Mouse (Mus musculus): ENCODE data around the gene Fbrsl1. TPM values are rescaled to one million over a fixed set of nuclear protein-coding genes. Genes with fewer than 3 reads are reported as not detected.
"Not testable (repeated sequence)": the region's sequence is repeated elsewhere in the genome, so short reads cannot be mapped to it uniquely, and the experiment has no call there.

Fbrsl1 gene
- polyA plus RNA-seq, 1 experiment from 2014 or later = 24.8 TPM

DNA sequence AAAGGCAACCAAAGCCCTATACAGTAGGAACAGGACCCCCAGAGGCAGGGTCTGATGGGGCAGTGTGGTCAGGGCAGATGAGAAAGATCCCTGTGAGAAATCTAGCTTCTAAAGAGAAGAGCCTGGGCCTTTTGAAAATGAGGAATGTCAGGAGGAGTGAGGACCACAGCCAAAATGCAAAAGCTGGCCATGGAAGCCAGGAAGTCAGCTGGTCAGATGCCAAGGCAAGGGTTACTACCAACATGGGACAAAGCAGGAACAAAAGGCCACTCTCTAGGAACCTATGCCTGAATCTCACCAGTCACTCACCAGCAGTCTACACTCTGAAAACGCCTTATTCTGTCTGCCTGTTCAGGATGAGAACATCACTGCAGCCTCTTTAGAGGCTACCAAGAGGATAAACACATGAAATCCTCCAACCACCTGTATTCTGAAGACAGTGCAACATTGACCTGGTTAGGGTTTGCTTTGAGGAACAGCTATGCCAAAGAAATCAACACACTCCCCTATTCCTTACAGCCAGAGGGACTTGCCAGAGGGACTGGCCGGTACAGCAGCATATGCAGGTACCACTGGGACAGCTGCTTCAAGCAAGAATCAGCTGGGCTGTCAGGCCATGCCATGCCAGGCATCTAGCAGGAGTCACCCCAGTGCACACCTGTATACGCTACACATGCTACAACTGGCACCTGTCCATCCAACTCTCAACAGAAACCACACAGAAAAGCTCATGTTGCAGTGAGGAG is 8.6 kb downstream of the Fbrsl1 start:
- no peak for ATAC-seq (ENCODE audit: low FRiP score)
- Histone ChIP-seq H3K4me1 (replicated peaks; ENCODE audit: control insufficient read depth, insufficient read depth, low read length) (peaks cover 8% of the 10 kb centered on the region; the same call in 1 of the 2 replicates), H3K4me2 (replicated peaks) (no peak overlapping the region), H3K9me3 (ENCODE audit: control insufficient read depth, low read length) (no peaks in the 10 kb centered on the region), H3K9ac (no peak overlapping the region), H3K27me3 (ENCODE audit: control insufficient read depth, insufficient read depth, low read length) (no peaks in the 10 kb centered on the region), H3K36me3 (replicated peaks; ENCODE audit: control insufficient read depth, insufficient read depth) (no peaks in the 10 kb centered on the region), H3K27ac (no peak overlapping the region), H3K4me3 (replicated peaks; ENCODE audit: low read length) (no peak overlapping the region)
- DNase-seq (ENCODE audit: low spot score) = no peak
- 82% methylated on average over 3 of the region's 3 CpGs for WGBS

GRCm38 (mm10) chr5:110438591-110438990 is 9.7 kb downstream of the Fbrsl1 start:
- Histone ChIP-seq H3K4me2 (replicated peaks) (no peak overlapping the region), H3K4me3 (replicated peaks; ENCODE audit: low read length) (no peak overlapping the region), H3K27ac (no peak overlapping the region), H3K9me3 (ENCODE audit: control insufficient read depth, low read length) (no peaks in the 10 kb centered on the region), H3K36me3 (replicated peaks; ENCODE audit: control insufficient read depth, insufficient read depth) (no peaks in the 10 kb centered on the region), H3K9ac (no peak overlapping the region), H3K27me3 (ENCODE audit: control insufficient read depth, insufficient read depth, low read length) (no peaks in the 10 kb centered on the region), H3K4me1 (replicated peaks; ENCODE audit: control insufficient read depth, insufficient read depth, low read length) (peaks cover 8% of the 10 kb centered on the region; the same call in 1 of the 2 replicates)
- 86% methylated on average over 3 of the region's 3 CpGs for WGBS
- DNase-seq (ENCODE audit: low spot score) (no peak), ATAC-seq (ENCODE audit: low FRiP score) (no peak)

DNA sequence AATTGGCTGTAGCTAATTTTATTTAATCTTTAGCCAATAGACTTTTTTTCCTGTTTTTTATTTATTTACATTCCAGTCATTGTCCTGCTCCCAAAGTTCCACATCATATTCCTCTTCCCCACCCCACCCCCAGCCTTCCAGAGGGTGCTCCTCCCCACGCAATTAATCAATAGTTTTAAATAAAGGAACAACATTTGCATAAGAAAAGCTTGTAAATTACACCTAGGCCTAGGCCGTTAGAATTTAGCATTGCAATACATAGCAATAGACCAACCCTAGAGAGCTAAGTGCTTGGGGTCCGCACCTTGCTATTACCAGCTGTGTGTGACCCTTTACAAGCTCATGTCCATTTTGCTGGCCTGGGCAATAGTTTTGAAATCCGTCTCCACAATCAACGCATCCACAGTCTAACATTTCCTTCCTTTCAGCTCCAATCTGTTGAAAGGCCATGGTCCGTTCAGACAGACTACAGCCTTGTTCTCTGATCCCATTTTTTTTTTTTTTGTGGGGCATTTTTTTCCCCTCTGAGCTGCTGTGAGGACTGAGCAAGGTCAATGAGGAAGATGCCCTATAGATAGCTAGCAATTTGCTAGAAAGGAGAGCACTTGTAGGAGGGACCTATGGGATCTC is 10.6 kb downstream of the Fbrsl1 start:
- no peaks in the 10 kb centered on the region for H3K27me3 ChIP-seq (ENCODE audit: control insufficient read depth, insufficient read depth, low read length)
- DNase-seq (ENCODE audit: low spot score) (no peak), ATAC-seq (ENCODE audit: low FRiP score) (no peak)
- H3K9me3 ChIP-seq (ENCODE audit: control insufficient read depth, low read length) = no peaks in the 10 kb centered on the region
- 36% methylated on average over 6 of the region's 6 CpGs for WGBS
- H3K4me1 ChIP-seq (replicated peaks; ENCODE audit: control insufficient read depth, insufficient read depth, low read length) = peaks cover 8% of the 10 kb centered on the region; the same call in 1 of the 2 replicates
- no peak overlapping the region; the same call in 1 of the 2 replicates for H3K9ac ChIP-seq
- H3K36me3 ChIP-seq (replicated peaks; ENCODE audit: control insufficient read depth, insufficient read depth) = peaks cover 3% of the 10 kb centered on the region
- H3K4me3 ChIP-seq (replicated peaks; ENCODE audit: low read length) = no peak overlapping the region
- H3K27ac ChIP-seq = no peak overlapping the region
- H3K4me2 ChIP-seq (replicated peaks) = no peak overlapping the region

DNA sequence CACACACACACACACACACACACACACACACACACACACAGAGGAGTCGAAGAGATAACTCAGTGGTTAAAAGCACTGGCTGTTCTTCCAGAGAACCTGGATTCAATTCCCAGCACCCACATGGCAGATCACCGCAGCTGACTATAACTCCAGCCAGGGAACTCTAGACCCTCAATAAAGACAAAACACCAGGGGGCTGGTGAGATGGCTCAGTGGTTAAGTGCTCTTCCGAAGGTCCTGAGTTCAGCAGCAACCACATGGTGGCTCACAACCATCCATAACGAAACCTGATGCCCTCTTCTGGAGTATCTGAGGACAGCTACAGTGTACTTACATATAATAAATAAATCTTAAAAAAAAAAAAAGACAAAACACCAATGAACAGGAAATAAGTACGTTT is 12.1 kb downstream of the Fbrsl1 start:
- H3K9ac ChIP-seq; H3K27me3 ChIP-seq (ENCODE audit: control insufficient read depth, insufficient read depth, low read length); ATAC-seq (ENCODE audit: low FRiP score); H3K27ac ChIP-seq; H3K4me3 ChIP-seq (replicated peaks; ENCODE audit: low read length); H3K4me2 ChIP-seq (replicated peaks); DNase-seq (ENCODE audit: low spot score); H3K9me3 ChIP-seq (ENCODE audit: control insufficient read depth, low read length); H3K4me1 ChIP-seq (replicated peaks; ENCODE audit: control insufficient read depth, insufficient read depth, low read length): not testable (repeated sequence)
- 68% methylated on average over 5 of the region's 5 CpGs for WGBS
- H3K36me3 ChIP-seq (replicated peaks; ENCODE audit: control insufficient read depth, insufficient read depth) = peaks cover 19% of the 10 kb centered on the region

DNA sequence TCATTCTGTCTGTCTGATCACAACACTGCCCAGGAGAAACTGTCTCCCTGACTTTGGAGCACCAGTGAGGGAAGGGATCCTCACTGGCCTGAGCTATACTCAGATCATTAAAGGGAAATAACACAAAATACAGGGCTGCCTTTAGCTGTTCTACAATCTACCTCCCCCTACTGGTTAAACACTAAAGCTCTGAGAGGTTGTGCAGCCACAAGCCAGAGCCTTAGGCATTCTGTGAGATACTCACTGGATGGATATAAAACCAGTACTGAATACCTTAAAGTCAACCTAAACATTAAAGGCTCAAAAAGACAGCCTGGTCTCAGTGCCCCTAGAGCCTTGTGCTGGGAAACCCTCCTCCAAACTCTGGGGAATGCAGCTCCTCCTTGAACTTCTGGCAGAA is 13.5 kb downstream of the Fbrsl1 start:
- peaks cover 3% of the 10 kb centered on the region; the same call in 1 of the 2 replicates for H3K4me1 ChIP-seq (replicated peaks; ENCODE audit: control insufficient read depth, insufficient read depth, low read length)

GRCm38 (mm10) chr5:110429045-110429444 is 19.3 kb downstream of the Fbrsl1 start:
- Histone ChIP-seq H3K36me3 (replicated peaks; ENCODE audit: control insufficient read depth, insufficient read depth) (peaks cover 29% of the 10 kb centered on the region), H3K27me3 (ENCODE audit: control insufficient read depth, insufficient read depth, low read length) (no peaks in the 10 kb centered on the region), H3K27ac (no peak overlapping the region), H3K4me3 (replicated peaks; ENCODE audit: low read length) (no peak overlapping the region), H3K4me1 (replicated peaks; ENCODE audit: control insufficient read depth, insufficient read depth, low read length) (no peaks in the 10 kb centered on the region), H3K9me3 (ENCODE audit: control insufficient read depth, low read length) (no peaks in the 10 kb centered on the region), H3K4me2 (replicated peaks) (no peak overlapping the region), H3K9ac (no peak overlapping the region)
- WGBS = 40% methylated on average over 9 of the region's 9 CpGs
- DNase-seq (ENCODE audit: low spot score) (peak; percentile 80), ATAC-seq (ENCODE audit: low FRiP score) (peak; percentile 86)

More for the DNA sequence above, 13.5 kb downstream of the Fbrsl1 start:
- DNase-seq (ENCODE audit: low spot score) (peak; percentile 59), ATAC-seq (ENCODE audit: low FRiP score) (no peak)
- H3K27ac ChIP-seq = no peak overlapping the region
- no peaks in the 10 kb centered on the region for H3K27me3 ChIP-seq (ENCODE audit: control insufficient read depth, insufficient read depth, low read length)
- peaks cover 29% of the 10 kb centered on the region for H3K36me3 ChIP-seq (replicated peaks; ENCODE audit: control insufficient read depth, insufficient read depth)
- H3K4me3 ChIP-seq (replicated peaks; ENCODE audit: low read length) = no peak overlapping the region
- H3K4me2 ChIP-seq (replicated peaks) = no peak overlapping the region
- H3K9me3 ChIP-seq (ENCODE audit: control insufficient read depth, low read length) = no peaks in the 10 kb centered on the region
- no peak overlapping the region for H3K9ac ChIP-seq

- 78% methylated on average over 3 of the region's 3 CpGs for WGBS
- Histone ChIP-seq H3K4me2 (replicated peaks) (no peak overlapping the region), H3K27ac (no peak overlapping the region), H3K27me3 (ENCODE audit: control insufficient read depth, insufficient read depth, low read length) (no peaks in the 10 kb centered on the region), H3K9ac (no peak overlapping the region), H3K4me1 (replicated peaks; ENCODE audit: control insufficient read depth, insufficient read depth, low read length) (no peaks in the 10 kb centered on the region), H3K4me3 (replicated peaks; ENCODE audit: low read length) (no peak overlapping the region), H3K36me3 (replicated peaks; ENCODE audit: control insufficient read depth, insufficient read depth) (peaks cover 29% of the 10 kb centered on the region), H3K9me3 (ENCODE audit: control insufficient read depth, low read length) (no peaks in the 10 kb centered on the region)
- ATAC-seq (ENCODE audit: low FRiP score) (no peak), DNase-seq (ENCODE audit: low spot score) (no peak)
Measured at GRCm38 (mm10) chr5:110428290-110428689, 20.0 kb downstream of the Fbrsl1 start.

DNA sequence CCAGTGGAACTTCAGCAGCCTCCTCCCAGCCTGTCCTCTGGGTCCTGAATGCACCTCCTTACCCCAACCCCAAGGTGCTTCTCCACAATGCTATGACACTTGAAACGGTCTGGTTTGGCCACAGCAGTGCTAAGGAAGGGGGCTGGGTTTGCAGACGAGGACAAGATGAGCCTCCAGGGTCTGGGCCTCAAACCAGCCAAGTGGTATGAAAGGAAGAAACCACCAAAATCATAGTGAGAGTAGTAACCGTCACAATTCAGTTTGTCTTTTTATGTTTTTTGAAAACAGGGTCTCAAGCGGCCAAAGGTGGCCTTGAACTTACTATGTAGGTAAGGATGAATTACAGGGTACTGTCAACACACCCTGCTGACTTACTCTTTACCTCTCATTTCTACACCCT is 23.1 kb downstream of the Fbrsl1 start:
- Histone ChIP-seq H3K27ac (no peak overlapping the region), H3K9me3 (ENCODE audit: control insufficient read depth, low read length) (no peaks in the 10 kb centered on the region), H3K4me1 (replicated peaks; ENCODE audit: control insufficient read depth, insufficient read depth, low read length) (no peaks in the 10 kb centered on the region), H3K4me2 (replicated peaks) (no peak overlapping the region), H3K4me3 (replicated peaks; ENCODE audit: low read length) (no peak overlapping the region), H3K36me3 (replicated peaks; ENCODE audit: control insufficient read depth, insufficient read depth) (0 out of 2 replicates have a peak, but pooled peaks cover 2% of the 10 kb centered on the region), H3K27me3 (ENCODE audit: control insufficient read depth, insufficient read depth, low read length) (no peaks in the 10 kb centered on the region), H3K9ac (no peak overlapping the region)
- WGBS = 86% methylated on average over 4 of the region's 4 CpGs
- ATAC-seq (ENCODE audit: low FRiP score) (no peak), DNase-seq (ENCODE audit: low spot score) (no peak)

GRCm38 (mm10) chr5:110424204-110424603 is 24.1 kb downstream of the Fbrsl1 start:
- Histone ChIP-seq H3K4me2 (replicated peaks) (no peak overlapping the region), H3K4me1 (replicated peaks; ENCODE audit: control insufficient read depth, insufficient read depth, low read length) (no peaks in the 10 kb centered on the region), H3K9me3 (ENCODE audit: control insufficient read depth, low read length) (no peaks in the 10 kb centered on the region), H3K36me3 (replicated peaks; ENCODE audit: control insufficient read depth, insufficient read depth) (no peaks in the 10 kb centered on the region), H3K4me3 (replicated peaks; ENCODE audit: low read length) (no peak overlapping the region), H3K27ac (no peak overlapping the region), H3K27me3 (ENCODE audit: control insufficient read depth, insufficient read depth, low read length) (no peaks in the 10 kb centered on the region), H3K9ac (no peak overlapping the region)
- 92% methylated on average over 5 of the region's 5 CpGs for WGBS
- ATAC-seq (ENCODE audit: low FRiP score) (no peak), DNase-seq (ENCODE audit: low spot score) (no peak)

All from hindbrain, embryonic 14.5 days (tissue).